Mouse (Mus musculus): ENCODE measurements around the gene Nckap5. TPM values are rescaled to one million over a fixed set of nuclear protein-coding genes. Genes with fewer than 3 reads are reported as not detected.

The Nckap5 gene
- polyA plus RNA-seq, 1 experiment from 2014 or later = 3.2 TPM

GRCm38 (mm10) chr1:126737554-126738290, 92.9 kb downstream of the Nckap5 start:
- Histone ChIP-seq H3K4me2 (replicated peaks; ENCODE audit: low read depth, low read length) (peak overlapping the region; percentile 62), H3K9ac (ENCODE audit: low read depth, low read length) (peak overlapping the region; percentile 50), H3K4me3 (ENCODE audit: low read length) (peak overlapping the region; percentile 36), H3K9me3 (ENCODE audit: control insufficient read depth, low read length) (no peaks in the 10 kb centered on the region), H3K4me1 (ENCODE audit: control insufficient read depth, insufficient read depth, low read length) (0 out of 2 replicates have a peak, but pooled peaks cover 5% of the 10 kb centered on the region), H3K27ac (ENCODE audit: low read depth, low read length) (no peak overlapping the region), H3K36me3 (ENCODE audit: control insufficient read depth, insufficient read depth, low read length) (no peaks in the 10 kb centered on the region), H3K27me3 (ENCODE audit: control insufficient read depth, insufficient read depth, low read length) (no peaks in the 10 kb centered on the region; the same call in 1 of the 2 replicates)
- peak; percentile 76; the same call in 1 of the 2 replicates for ATAC-seq (ENCODE audit: low FRiP score, low TSS enrichment)
- WGBS = 8% methylated on average over 18 of the region's 18 CpGs

GRCm38 (mm10) chr1:126731691-126732090, 98.9 kb downstream of the Nckap5 start:
- Histone ChIP-seq H3K27me3 (ENCODE audit: control insufficient read depth, insufficient read depth, low read length) (no peaks in the 10 kb centered on the region), H3K27ac (ENCODE audit: low read depth, low read length) (no peak overlapping the region), H3K4me2 (replicated peaks; ENCODE audit: low read depth, low read length) (no peak overlapping the region), H3K4me3 (ENCODE audit: low read length) (no peak overlapping the region), H3K9ac (ENCODE audit: low read depth, low read length) (no peak overlapping the region), H3K9me3 (ENCODE audit: control insufficient read depth, low read length) (no peaks in the 10 kb centered on the region), H3K4me1 (ENCODE audit: control insufficient read depth, insufficient read depth, low read length) (no peaks in the 10 kb centered on the region), H3K36me3 (ENCODE audit: control insufficient read depth, insufficient read depth, low read length) (no peaks in the 10 kb centered on the region)
- ATAC-seq (ENCODE audit: low FRiP score, low TSS enrichment) = no peak

GRCm38 (mm10) chr1:126726400-126727055, 104.1 kb downstream of the Nckap5 start:
- H3K9me3 ChIP-seq (ENCODE audit: control insufficient read depth, low read length) = no peaks in the 10 kb centered on the region
- H3K27ac ChIP-seq (ENCODE audit: low read depth, low read length) = no peak overlapping the region
- WGBS = 56% methylated on average over 6 of the region's 6 CpGs
- H3K27me3 ChIP-seq (ENCODE audit: control insufficient read depth, insufficient read depth, low read length) = no peaks in the 10 kb centered on the region
- no peaks in the 10 kb centered on the region for H3K4me1 ChIP-seq (ENCODE audit: control insufficient read depth, insufficient read depth, low read length)
- no peaks in the 10 kb centered on the region for H3K36me3 ChIP-seq (ENCODE audit: control insufficient read depth, insufficient read depth, low read length)
- no peak overlapping the region for H3K4me2 ChIP-seq (replicated peaks; ENCODE audit: low read depth, low read length)
- no peak overlapping the region for H3K9ac ChIP-seq (ENCODE audit: low read depth, low read length)
- no peak for ATAC-seq (ENCODE audit: low FRiP score, low TSS enrichment)
- H3K4me3 ChIP-seq (ENCODE audit: low read length) = no peak overlapping the region

GRCm38 (mm10) chr1:126725628-126726367, 104.8 kb downstream of the Nckap5 start:
- H3K4me2 ChIP-seq (replicated peaks; ENCODE audit: low read depth, low read length) = no peak overlapping the region
- H3K9me3 ChIP-seq (ENCODE audit: control insufficient read depth, low read length) = no peaks in the 10 kb centered on the region
- no peaks in the 10 kb centered on the region for H3K36me3 ChIP-seq (ENCODE audit: control insufficient read depth, insufficient read depth, low read length)
- ATAC-seq (ENCODE audit: low FRiP score, low TSS enrichment) = no peak
- 69% methylated on average over 9 of the region's 9 CpGs for WGBS
- no peak overlapping the region for H3K9ac ChIP-seq (ENCODE audit: low read depth, low read length)
- H3K4me3 ChIP-seq (ENCODE audit: low read length) = no peak overlapping the region
- H3K27ac ChIP-seq (ENCODE audit: low read depth, low read length) = no peak overlapping the region
- H3K4me1 ChIP-seq (ENCODE audit: control insufficient read depth, insufficient read depth, low read length) = no peaks in the 10 kb centered on the region
- no peaks in the 10 kb centered on the region for H3K27me3 ChIP-seq (ENCODE audit: control insufficient read depth, insufficient read depth, low read length)

- Histone ChIP-seq H3K36me3 (ENCODE audit: control insufficient read depth, insufficient read depth, low read length) (no peaks in the 10 kb centered on the region), H3K9ac (ENCODE audit: low read depth, low read length) (no peak overlapping the region), H3K4me1 (ENCODE audit: control insufficient read depth, insufficient read depth, low read length) (no peaks in the 10 kb centered on the region), H3K4me3 (ENCODE audit: low read length) (no peak overlapping the region), H3K27ac (ENCODE audit: low read depth, low read length) (no peak overlapping the region), H3K9me3 (ENCODE audit: control insufficient read depth, low read length) (no peaks in the 10 kb centered on the region), H3K27me3 (ENCODE audit: control insufficient read depth, insufficient read depth, low read length) (no peaks in the 10 kb centered on the region), H3K4me2 (replicated peaks; ENCODE audit: low read depth, low read length) (no peak overlapping the region)
- no peak for ATAC-seq (ENCODE audit: low FRiP score, low TSS enrichment)
- 96% methylated on average over 1 of the region's 1 CpGs for WGBS
These were observed 108.7 kb downstream of the Nckap5 start for GRCm38 (mm10) chr1:126721917-126722316.

GRCm38 (mm10) chr1:126719733-126720348, 110.8 kb downstream of the Nckap5 start:
- Histone ChIP-seq H3K27ac (ENCODE audit: low read depth, low read length) (no peak overlapping the region), H3K4me1 (ENCODE audit: control insufficient read depth, insufficient read depth, low read length) (no peaks in the 10 kb centered on the region), H3K9me3 (ENCODE audit: control insufficient read depth, low read length) (no peaks in the 10 kb centered on the region), H3K36me3 (ENCODE audit: control insufficient read depth, insufficient read depth, low read length) (no peaks in the 10 kb centered on the region), H3K4me3 (ENCODE audit: low read length) (no peak overlapping the region), H3K9ac (ENCODE audit: low read depth, low read length) (no peak overlapping the region), H3K27me3 (ENCODE audit: control insufficient read depth, insufficient read depth, low read length) (no peaks in the 10 kb centered on the region), H3K4me2 (replicated peaks; ENCODE audit: low read depth, low read length) (no peak overlapping the region)
- ATAC-seq (ENCODE audit: low FRiP score, low TSS enrichment) = no peak
- 53% methylated on average over 5 of the region's 5 CpGs for WGBS

- ATAC-seq (ENCODE audit: low FRiP score, low TSS enrichment) = no peak
- WGBS = 92% methylated on average over 16 of the region's 16 CpGs
- no peak overlapping the region for H3K27ac ChIP-seq (ENCODE audit: low read depth, low read length)
- H3K36me3 ChIP-seq (ENCODE audit: control insufficient read depth, insufficient read depth, low read length) = no peaks in the 10 kb centered on the region
- H3K4me2 ChIP-seq (replicated peaks; ENCODE audit: low read depth, low read length) = no peak overlapping the region
- H3K4me3 ChIP-seq (ENCODE audit: low read length) = no peak overlapping the region
- no peak overlapping the region for H3K9ac ChIP-seq (ENCODE audit: low read depth, low read length)
- no peaks in the 10 kb centered on the region for H3K27me3 ChIP-seq (ENCODE audit: control insufficient read depth, insufficient read depth, low read length)
- no peaks in the 10 kb centered on the region for H3K9me3 ChIP-seq (ENCODE audit: control insufficient read depth, low read length)
- no peaks in the 10 kb centered on the region for H3K4me1 ChIP-seq (ENCODE audit: control insufficient read depth, insufficient read depth, low read length)
These were observed 124.0 kb downstream of the Nckap5 start for GRCm38 (mm10) chr1:126706611-126707010.

- Histone ChIP-seq H3K27me3 (ENCODE audit: control insufficient read depth, insufficient read depth, low read length) (no peaks in the 10 kb centered on the region), H3K4me3 (ENCODE audit: low read length) (no peak overlapping the region), H3K9ac (ENCODE audit: low read depth, low read length) (no peak overlapping the region), H3K27ac (ENCODE audit: low read depth, low read length) (no peak overlapping the region), H3K9me3 (ENCODE audit: control insufficient read depth, low read length) (no peaks in the 10 kb centered on the region), H3K4me1 (ENCODE audit: control insufficient read depth, insufficient read depth, low read length) (no peaks in the 10 kb centered on the region), H3K4me2 (replicated peaks; ENCODE audit: low read depth, low read length) (no peak overlapping the region), H3K36me3 (ENCODE audit: control insufficient read depth, insufficient read depth, low read length) (no peaks in the 10 kb centered on the region)
- 86% methylated on average over 4 of the region's 4 CpGs for WGBS
- no peak for ATAC-seq (ENCODE audit: low FRiP score, low TSS enrichment)
These were observed 129.7 kb downstream of the Nckap5 start for GRCm38 (mm10) chr1:126700978-126701320.

Measured in kidney, embryonic 14.5 days (tissue).